Mouse (Mus musculus) testis, adult 2 months (tissue): ENCODE measurements at regions not wholly inside any gene's neighbourhood (a gene's known extent, or its start where the extent isn't known, plus 50 kb on each side); places are given as distances from the start of the nearest gene placed in this dataset.

Experiments
- CTCF ChIP-seq: fragments of 200-500 bp; IDR thresholded peaks from 2 replicates; pipeline ENCODE4 v1.5.1; 2012; ENCODE audit warnings: low read depth, mild to moderate bottlenecking, inconsistent platforms, low read length, moderate library complexity; ENCODE audit not compliant: control insufficient read depth, insufficient read depth, insufficient replicate concordance
- POLR2A ChIP-seq: fragments of 200-500 bp; IDR thresholded peaks from 2 replicates; pipeline ENCODE4 v1.6.1; 2012; ENCODE audit warnings: low read depth, mild to moderate bottlenecking, inconsistent platforms, low read length, moderate library complexity; ENCODE audit not compliant: control insufficient read depth

DNA sequence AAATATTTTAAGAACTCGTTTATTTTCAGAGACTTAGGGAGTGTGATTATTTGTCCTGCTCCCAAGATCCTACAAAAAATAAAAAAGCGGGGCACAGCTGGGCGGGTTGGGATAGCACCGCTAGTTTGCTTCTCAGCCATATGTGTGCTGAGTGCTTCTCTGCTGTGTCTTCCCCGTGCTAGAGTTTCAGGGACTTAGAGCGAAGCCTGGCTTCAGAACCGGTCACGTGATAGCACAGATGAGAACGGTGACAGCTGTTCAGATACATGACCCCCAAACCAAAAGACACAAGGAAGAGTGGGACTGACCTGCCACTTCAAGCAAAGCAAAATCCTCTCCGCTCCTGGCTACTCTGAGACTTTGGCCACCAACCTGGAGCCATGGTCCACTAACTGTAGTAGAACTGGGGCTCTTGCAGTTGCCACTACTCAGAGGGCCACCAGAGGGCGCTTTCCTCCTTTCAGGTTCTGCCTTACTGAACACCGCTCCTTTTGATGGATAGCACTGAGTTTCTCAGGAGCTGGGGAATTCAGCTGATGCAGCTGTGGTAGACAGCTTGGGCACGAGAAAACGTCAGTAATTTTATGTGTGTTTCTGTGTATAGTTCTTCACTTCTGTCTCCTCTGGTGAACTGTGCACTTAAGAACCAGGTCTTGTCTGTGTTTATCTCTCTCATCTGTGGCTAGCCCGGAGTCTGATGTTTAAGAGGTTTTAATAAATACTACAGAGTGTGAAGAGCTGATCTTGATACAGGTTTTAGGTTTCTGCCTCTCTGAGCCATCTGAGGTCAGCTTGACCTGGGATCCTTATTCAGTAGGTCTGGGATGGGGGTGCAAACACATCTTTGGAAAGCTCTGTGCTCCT is 99.4 kb upstream of the Pgrmc2 start:
- TF ChIP-seq CTCF = peak; percentile 89
- TF ChIP-seq POLR2A = no peak
